Mouse (Mus musculus): ENCODE measurements around the gene Zhx3. TPM values are rescaled to one million over a fixed set of nuclear protein-coding genes. Genes with fewer than 3 reads are reported as not detected.

Zhx3 gene
- polyA plus RNA-seq, 1 experiment from 2014 or later, result 19.9 TPM

DNA sequence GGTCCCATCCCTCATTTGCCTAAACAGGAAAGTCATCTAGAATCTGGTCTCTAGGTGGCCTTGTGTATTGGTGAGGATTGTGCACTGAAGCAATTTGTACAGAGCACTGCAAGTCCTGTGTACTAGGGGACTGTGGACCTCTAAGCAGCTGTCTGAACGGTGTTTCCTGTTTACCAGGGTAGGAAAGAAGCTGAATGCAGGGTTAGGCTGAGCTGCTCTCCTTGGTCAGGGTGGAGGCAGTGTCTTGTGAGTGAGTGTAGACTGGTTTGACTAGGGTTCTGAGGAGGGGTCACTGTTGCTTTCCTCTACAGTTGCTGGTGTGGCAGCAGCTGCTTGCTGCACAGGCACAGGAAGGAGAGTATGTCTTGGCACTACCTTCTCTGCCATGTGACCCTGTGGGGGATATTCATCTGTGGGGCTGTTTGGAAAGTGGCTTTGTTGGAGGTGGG lies 130.6 kb downstream of the Zhx3 start:
- H3K4me1 ChIP-seq (ENCODE audit: control insufficient read depth, insufficient read depth, low read depth, low read length), result peaks cover 36% of the 10 kb centered on the region
- ATAC-seq, result no peak
- no peaks in the 10 kb centered on the region for H3K27me3 ChIP-seq (replicated peaks; ENCODE audit: control insufficient read depth, insufficient read depth, low read length)
- 61% methylated on average over 1 of the region's 1 CpGs for WGBS
- no peaks in the 10 kb centered on the region for H3K9me3 ChIP-seq (ENCODE audit: control insufficient read depth, low read length)
- H3K4me3 ChIP-seq (ENCODE audit: low read length), result no peak overlapping the region
- H3K9ac ChIP-seq (ENCODE audit: low read depth, low read length), result no peak overlapping the region
- H3K36me3 ChIP-seq (ENCODE audit: control insufficient read depth, insufficient read depth, low read length), result no peaks in the 10 kb centered on the region
- H3K27ac ChIP-seq (ENCODE audit: low read depth, low read length), result no peak overlapping the region
- H3K4me2 ChIP-seq (ENCODE audit: low read length), result no peak overlapping the region

DNA sequence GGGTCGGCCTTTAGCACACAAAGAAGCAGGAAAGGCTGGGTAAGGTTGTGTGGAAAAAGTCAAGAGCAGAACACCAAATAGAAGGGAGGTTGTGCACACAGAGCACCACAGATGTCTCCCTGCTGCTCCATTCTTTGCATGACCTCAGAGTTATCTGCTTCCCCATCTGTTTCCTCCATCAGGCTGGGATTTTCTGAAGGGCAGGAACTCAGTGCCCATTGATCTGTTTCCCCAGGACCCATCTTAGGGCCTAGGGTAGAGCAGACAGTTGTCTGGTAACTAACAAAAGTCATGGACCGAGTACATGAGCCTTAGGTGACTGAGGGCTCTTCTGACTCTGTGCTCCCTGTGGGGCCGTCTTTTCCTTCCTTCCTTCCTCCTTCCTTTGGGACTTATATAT lies 131.2 kb downstream of the Zhx3 start:
- ATAC-seq, result no peak
- no peaks in the 10 kb centered on the region for H3K36me3 ChIP-seq (ENCODE audit: control insufficient read depth, insufficient read depth, low read length)
- no peak overlapping the region for H3K4me2 ChIP-seq (ENCODE audit: low read length)
- H3K27me3 ChIP-seq (replicated peaks; ENCODE audit: control insufficient read depth, insufficient read depth, low read length), result no peaks in the 10 kb centered on the region
- H3K4me1 ChIP-seq (ENCODE audit: control insufficient read depth, insufficient read depth, low read depth, low read length), result peaks cover 36% of the 10 kb centered on the region
- no peak overlapping the region for H3K9ac ChIP-seq (ENCODE audit: low read depth, low read length)
- no peaks in the 10 kb centered on the region for H3K9me3 ChIP-seq (ENCODE audit: control insufficient read depth, low read length)
- H3K27ac ChIP-seq (ENCODE audit: low read depth, low read length), result peak overlapping the region; percentile 9; the same call in 1 of the 2 replicates
- 89% methylated on average over 3 of the region's 3 CpGs for WGBS
- no peak overlapping the region for H3K4me3 ChIP-seq (ENCODE audit: low read length)

DNA sequence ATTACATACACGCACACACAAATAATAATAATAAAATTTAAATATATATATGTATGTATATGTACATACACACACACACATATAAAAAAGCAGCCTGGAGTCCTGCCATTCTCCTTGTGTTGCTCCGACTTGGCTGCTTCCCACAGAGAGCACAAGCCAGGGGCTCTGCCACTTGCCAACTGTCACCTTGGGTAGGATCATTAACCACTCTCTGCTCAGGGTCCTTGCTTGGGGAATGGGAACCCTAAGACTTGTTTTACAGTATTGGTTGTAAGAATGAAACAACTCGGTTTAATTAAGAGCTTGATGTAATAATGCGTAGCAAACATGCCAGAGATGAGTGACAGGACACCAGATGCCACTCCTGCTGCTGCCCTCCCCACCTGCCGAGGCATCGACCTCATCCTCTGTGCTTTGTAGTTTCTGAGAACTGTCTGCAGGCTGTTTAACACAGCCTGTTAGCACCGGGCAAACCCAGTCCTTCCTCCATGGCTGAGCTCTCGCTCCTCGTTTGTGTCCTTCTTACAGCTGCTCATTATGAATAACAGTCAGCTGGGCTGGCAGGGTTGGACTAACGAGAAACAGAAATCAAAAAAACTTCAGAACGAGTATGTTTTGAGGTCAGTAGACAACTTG lies 132.2 kb downstream of the Zhx3 start:
- no peak; the same call in 1 of the 2 replicates for ATAC-seq
- H3K4me3 ChIP-seq (ENCODE audit: low read length), result no peak overlapping the region
- no peak overlapping the region for H3K4me2 ChIP-seq (ENCODE audit: low read length)
- no peaks in the 10 kb centered on the region for H3K27me3 ChIP-seq (replicated peaks; ENCODE audit: control insufficient read depth, insufficient read depth, low read length)
- peak overlapping the region; percentile 44 for H3K27ac ChIP-seq (ENCODE audit: low read depth, low read length)
- peaks cover 36% of the 10 kb centered on the region for H3K4me1 ChIP-seq (ENCODE audit: control insufficient read depth, insufficient read depth, low read depth, low read length)
- no peak overlapping the region for H3K9ac ChIP-seq (ENCODE audit: low read depth, low read length)
- 47% methylated on average over 11 of the region's 11 CpGs for WGBS
- H3K9me3 ChIP-seq (ENCODE audit: control insufficient read depth, low read length), result no peaks in the 10 kb centered on the region
- H3K36me3 ChIP-seq (ENCODE audit: control insufficient read depth, insufficient read depth, low read length), result no peaks in the 10 kb centered on the region

DNA sequence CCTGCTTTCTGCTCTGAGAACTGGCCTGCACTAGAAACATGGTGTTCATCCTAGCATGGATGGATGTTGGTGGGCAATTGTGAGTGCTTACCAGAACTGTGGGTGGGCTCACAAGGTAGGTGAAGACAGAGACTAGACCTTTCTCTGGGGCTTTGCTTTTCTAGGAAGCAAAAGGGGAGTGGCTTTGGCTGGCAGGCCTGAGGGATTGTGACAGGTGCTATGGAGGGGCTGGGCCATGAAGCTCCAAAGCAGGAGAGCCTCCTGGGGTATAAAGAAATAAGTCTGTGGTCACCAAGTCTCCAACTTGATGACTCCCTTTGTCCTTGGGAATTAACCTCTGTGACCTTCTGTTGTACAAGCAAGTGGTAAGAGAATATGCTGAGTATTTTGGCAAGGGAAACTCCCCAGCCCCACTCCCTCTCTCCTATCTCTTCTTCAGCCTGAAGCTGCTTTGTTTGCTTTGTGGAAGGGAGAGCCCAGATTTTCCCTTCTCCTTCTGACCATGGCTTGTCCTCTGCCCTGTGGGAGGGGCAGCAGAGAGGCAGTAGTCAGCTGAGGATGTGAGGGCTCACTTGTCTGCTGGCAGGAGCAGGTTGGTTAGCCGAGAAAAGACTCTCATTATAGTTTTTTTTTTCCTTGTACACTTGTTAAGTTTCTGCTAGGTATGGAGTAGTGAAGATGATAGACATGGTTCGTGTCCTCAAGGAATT lies 133.0 kb downstream of the Zhx3 start:
- no peaks in the 10 kb centered on the region for H3K36me3 ChIP-seq (ENCODE audit: control insufficient read depth, insufficient read depth, low read length)
- no peak overlapping the region for H3K9ac ChIP-seq (ENCODE audit: low read depth, low read length)
- no peak overlapping the region for H3K4me3 ChIP-seq (ENCODE audit: low read length)
- no peak overlapping the region for H3K4me2 ChIP-seq (ENCODE audit: low read length)
- H3K9me3 ChIP-seq (ENCODE audit: control insufficient read depth, low read length), result no peaks in the 10 kb centered on the region
- no peaks in the 10 kb centered on the region for H3K27me3 ChIP-seq (replicated peaks; ENCODE audit: control insufficient read depth, insufficient read depth, low read length)
- peaks cover 40% of the 10 kb centered on the region for H3K4me1 ChIP-seq (ENCODE audit: control insufficient read depth, insufficient read depth, low read depth, low read length)
- 54% methylated on average over 2 of the region's 2 CpGs for WGBS
- no peak for ATAC-seq
- peak overlapping the region; percentile 27; the same call in 1 of the 2 replicates for H3K27ac ChIP-seq (ENCODE audit: low read depth, low read length)

DNA sequence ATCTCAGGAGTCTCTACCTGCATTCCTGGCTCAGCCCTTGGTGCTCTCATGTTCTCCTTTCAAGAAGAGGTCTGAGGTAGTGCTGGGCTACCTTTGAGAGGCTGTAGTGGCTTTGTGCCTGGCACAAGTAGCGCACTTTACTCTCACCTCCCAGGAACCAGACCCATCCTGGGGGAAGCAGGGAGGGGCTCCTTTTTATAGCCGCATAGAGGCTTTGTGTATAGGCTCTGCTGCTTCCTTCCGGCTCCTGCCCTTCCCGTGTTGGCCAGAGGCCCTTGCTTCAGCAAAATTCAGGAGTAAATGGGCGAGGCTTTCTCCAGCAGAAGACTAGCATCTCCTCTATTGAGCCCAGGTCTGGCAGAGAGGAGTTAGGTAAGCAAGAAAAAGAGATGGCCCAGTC lies 134.4 kb downstream of the Zhx3 start:
- peaks cover 55% of the 10 kb centered on the region for H3K4me1 ChIP-seq (ENCODE audit: control insufficient read depth, insufficient read depth, low read depth, low read length)

DNA sequence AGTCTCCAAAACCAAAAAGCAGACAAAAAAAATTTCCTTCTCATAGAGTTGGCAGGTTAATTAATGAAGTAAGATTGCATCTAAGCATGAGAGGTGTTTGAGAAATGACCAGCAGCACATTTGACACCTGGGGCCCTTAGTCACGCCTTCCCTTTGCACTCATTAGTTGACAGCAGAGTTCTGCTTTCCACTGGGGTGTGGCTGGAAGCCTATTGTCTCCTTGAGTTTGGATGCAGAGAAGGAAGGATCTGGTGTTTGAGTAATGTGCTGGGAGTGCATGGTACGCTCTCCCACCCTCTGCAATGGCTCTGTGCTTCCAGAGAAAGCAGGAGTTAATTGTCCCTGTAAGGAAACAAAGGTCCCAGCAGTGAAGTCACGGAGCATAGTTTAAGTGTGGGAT lies 136.3 kb downstream of the Zhx3 start:
- no peak for ATAC-seq
- Histone ChIP-seq H3K27me3 (replicated peaks; ENCODE audit: control insufficient read depth, insufficient read depth, low read length) (no peaks in the 10 kb centered on the region), H3K27ac (ENCODE audit: low read depth, low read length) (no peak overlapping the region), H3K4me3 (ENCODE audit: low read length) (no peak overlapping the region), H3K4me2 (ENCODE audit: low read length) (no peak overlapping the region), H3K4me1 (ENCODE audit: control insufficient read depth, insufficient read depth, low read depth, low read length) (peaks cover 54% of the 10 kb centered on the region), H3K9ac (ENCODE audit: low read depth, low read length) (no peak overlapping the region), H3K9me3 (ENCODE audit: control insufficient read depth, low read length) (no peaks in the 10 kb centered on the region), H3K36me3 (ENCODE audit: control insufficient read depth, insufficient read depth, low read length) (no peaks in the 10 kb centered on the region)
- 91% methylated on average over 3 of the region's 3 CpGs for WGBS

More for the DNA sequence above, 134.4 kb downstream of the Zhx3 start:
- H3K9ac ChIP-seq (ENCODE audit: low read depth, low read length), result no peak overlapping the region
- H3K4me2 ChIP-seq (ENCODE audit: low read length), result no peak overlapping the region
- H3K27me3 ChIP-seq (replicated peaks; ENCODE audit: control insufficient read depth, insufficient read depth, low read length), result no peaks in the 10 kb centered on the region
- H3K27ac ChIP-seq (ENCODE audit: low read depth, low read length), result no peak overlapping the region
- WGBS, result 78% methylated on average over 5 of the region's 5 CpGs
- no peak overlapping the region for H3K4me3 ChIP-seq (ENCODE audit: low read length)
- no peak for ATAC-seq
- H3K36me3 ChIP-seq (ENCODE audit: control insufficient read depth, insufficient read depth, low read length), result no peaks in the 10 kb centered on the region
- no peaks in the 10 kb centered on the region for H3K9me3 ChIP-seq (ENCODE audit: control insufficient read depth, low read length)

DNA sequence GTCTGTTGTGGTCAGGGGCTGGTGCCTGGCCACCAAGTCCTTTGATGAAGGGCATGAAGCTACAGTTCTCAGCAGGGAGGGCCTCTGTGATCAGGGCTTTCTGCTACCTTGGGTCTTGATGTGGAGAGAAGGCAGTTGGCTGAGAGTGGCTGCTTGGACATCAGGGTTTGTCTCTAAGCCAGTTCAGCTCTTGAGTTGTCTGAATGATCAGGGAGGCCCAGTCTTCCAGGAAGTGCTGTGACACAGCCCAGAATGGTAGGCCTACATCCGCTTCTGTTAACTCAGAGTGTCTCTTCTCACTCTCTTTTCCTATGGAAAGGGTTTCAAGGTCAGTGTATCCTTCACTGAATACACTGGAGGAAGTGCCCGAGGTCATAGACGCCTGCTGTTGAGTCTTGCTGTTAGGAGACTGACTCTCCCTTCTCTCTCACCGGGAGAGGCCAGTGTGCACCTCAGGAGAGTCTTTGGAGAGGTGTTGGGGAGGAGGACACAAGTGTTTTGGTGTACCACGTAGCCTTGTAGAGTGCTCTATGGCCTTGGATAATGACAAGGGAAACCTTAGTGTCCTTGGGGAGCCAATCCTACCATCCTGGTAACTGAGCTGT lies 137.0 kb downstream of the Zhx3 start:
- 84% methylated on average over 5 of the region's 5 CpGs for whole genome bisulfite sequencing
- no peak overlapping the region for H3K9ac ChIP-seq (ENCODE audit: low read depth, low read length)
- H3K4me1 ChIP-seq (ENCODE audit: control insufficient read depth, insufficient read depth, low read depth, low read length), result peaks cover 49% of the 10 kb centered on the region
- no peaks in the 10 kb centered on the region for H3K36me3 ChIP-seq (ENCODE audit: control insufficient read depth, insufficient read depth, low read length)
- H3K4me2 ChIP-seq (ENCODE audit: low read length), result no peak overlapping the region
- H3K27ac ChIP-seq (ENCODE audit: low read depth, low read length), result no peak overlapping the region
- ATAC-seq, result no peak
- H3K4me3 ChIP-seq (ENCODE audit: low read length), result no peak overlapping the region
- H3K27me3 ChIP-seq (replicated peaks; ENCODE audit: control insufficient read depth, insufficient read depth, low read length), result no peaks in the 10 kb centered on the region
- no peaks in the 10 kb centered on the region for H3K9me3 ChIP-seq (ENCODE audit: control insufficient read depth, low read length)

DNA sequence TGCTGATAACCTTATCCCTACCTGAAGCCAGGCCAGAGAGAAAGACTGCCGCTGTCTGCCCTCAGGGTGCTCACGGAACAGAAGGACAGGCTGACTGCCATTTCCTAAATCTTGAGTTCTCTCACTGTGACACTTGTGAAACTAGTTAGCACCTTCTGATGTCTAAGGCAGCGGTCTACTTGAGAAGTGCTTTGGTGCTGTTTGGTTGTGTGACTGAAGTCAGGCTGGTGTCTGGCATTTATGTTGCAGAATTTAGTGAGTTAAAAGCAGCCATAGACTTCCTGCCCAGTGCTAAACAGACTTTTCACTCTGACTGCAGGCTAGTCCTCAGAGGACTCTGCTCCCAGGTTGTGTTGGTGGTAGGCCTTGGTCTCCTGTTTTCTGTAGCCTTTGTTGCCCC lies 138.5 kb downstream of the Zhx3 start:
- ATAC-seq, result no peak
- no peaks in the 10 kb centered on the region for H3K36me3 ChIP-seq (ENCODE audit: control insufficient read depth, insufficient read depth, low read length)
- no peaks in the 10 kb centered on the region for H3K27me3 ChIP-seq (replicated peaks; ENCODE audit: control insufficient read depth, insufficient read depth, low read length)
- no peak overlapping the region for H3K27ac ChIP-seq (ENCODE audit: low read depth, low read length)
- H3K4me3 ChIP-seq (ENCODE audit: low read length), result no peak overlapping the region
- 86% methylated on average over 3 of the region's 3 CpGs for WGBS
- no peak overlapping the region for H3K9ac ChIP-seq (ENCODE audit: low read depth, low read length)
- H3K9me3 ChIP-seq (ENCODE audit: control insufficient read depth, low read length), result no peaks in the 10 kb centered on the region
- peaks cover 44% of the 10 kb centered on the region for H3K4me1 ChIP-seq (ENCODE audit: control insufficient read depth, insufficient read depth, low read depth, low read length)
- peak overlapping the region; percentile 89; the same call in 1 of the 2 replicates for H3K4me2 ChIP-seq (ENCODE audit: low read length)

DNA sequence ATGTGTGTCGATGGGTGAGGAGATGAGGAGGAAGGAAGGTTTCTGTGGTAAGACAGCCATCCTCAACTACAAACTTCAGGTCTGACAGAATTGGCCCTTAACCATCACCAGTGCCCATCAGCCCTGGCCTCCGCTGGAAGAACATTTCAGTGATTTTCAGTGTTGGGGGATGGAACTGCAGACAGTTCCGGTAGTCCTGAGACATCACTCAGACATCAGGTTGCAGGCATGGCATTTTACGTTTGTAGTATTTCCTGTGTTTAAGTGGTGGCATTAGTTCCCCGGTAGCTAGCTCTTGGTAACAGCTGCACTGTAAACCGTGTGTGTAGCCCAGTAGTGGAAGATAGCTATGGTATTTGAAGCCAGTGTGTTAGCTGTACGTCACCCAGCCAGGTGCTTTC lies 139.7 kb downstream of the Zhx3 start:
- no peaks in the 10 kb centered on the region for H3K27me3 ChIP-seq (replicated peaks; ENCODE audit: control insufficient read depth, insufficient read depth, low read length)
- H3K9me3 ChIP-seq (ENCODE audit: control insufficient read depth, low read length), result no peaks in the 10 kb centered on the region
- H3K4me2 ChIP-seq (ENCODE audit: low read length), result peak overlapping the region; percentile 89
- H3K27ac ChIP-seq (ENCODE audit: low read depth, low read length), result no peak overlapping the region
- ATAC-seq, result no peak
- peak overlapping the region; percentile 100 for H3K9ac ChIP-seq (ENCODE audit: low read depth, low read length)
- peaks cover 39% of the 10 kb centered on the region for H3K4me1 ChIP-seq (ENCODE audit: control insufficient read depth, insufficient read depth, low read depth, low read length)
- peak overlapping the region; percentile 96 for H3K4me3 ChIP-seq (ENCODE audit: low read length)
- 58% methylated on average over 7 of the region's 7 CpGs for WGBS
- no peaks in the 10 kb centered on the region for H3K36me3 ChIP-seq (ENCODE audit: control insufficient read depth, insufficient read depth, low read length)

Data from hindbrain, embryonic 16.5 days (tissue).